Mouse (Mus musculus) forebrain, embryonic 16.5 days (tissue): ENCODE data around the gene Tnni3k. TPM values are rescaled to one million over a fixed set of nuclear protein-coding genes. Genes with fewer than 3 reads are reported as not detected.

Experiments
- ATAC-seq: fragments of 200-750 bp; cut with Nextera tagmentation; 2 replicates; pipeline ENCODE4 v1.8.0; 2017; ENCODE audit warnings: mild to moderate bottlenecking, moderate library complexity
- H3K27ac ChIP-seq: fragments of 300-500 bp; sonication (generic); 2 replicates; pipeline ENCODE4 v1.5.1; 2014; ENCODE audit warnings: low read length, control low read depth
- H3K27me3 ChIP-seq: fragments of 300-500 bp; sonication (generic); replicated peaks from 2 replicates; pipeline ENCODE4 v1.6.1; 2014; ENCODE audit warnings: low read length; ENCODE audit not compliant: control insufficient read depth, insufficient read depth
- H3K36me3 ChIP-seq: fragments of 300-500 bp; sonication (generic); 2 replicates; pipeline ENCODE4 v1.6.1; 2014; ENCODE audit not compliant: control insufficient read depth, insufficient read depth
- H3K4me1 ChIP-seq: fragments of 300-500 bp; sonication (generic); replicated peaks from 2 replicates; pipeline ENCODE4 v1.6.1; 2014; ENCODE audit warnings: low read length; ENCODE audit not compliant: control insufficient read depth, insufficient read depth
- H3K4me2 ChIP-seq: fragments of 300-500 bp; sonication (generic); 2 replicates; pipeline ENCODE4 v1.6.1; 2014; ENCODE audit warnings: mild to moderate bottlenecking, low read length, control low read depth
- H3K4me3 ChIP-seq: fragments of 300-500 bp; sonication (generic); replicated peaks from 2 replicates; pipeline ENCODE4 v1.5.1; 2014; ENCODE audit warnings: mild to moderate bottlenecking, low read length, control low read depth
- H3K9ac ChIP-seq: fragments of 300-500 bp; sonication (generic); replicated peaks from 2 replicates; pipeline ENCODE4 v1.6.1; 2014; ENCODE audit warnings: low read depth, low read length, control low read depth
- H3K9me3 ChIP-seq: fragments of 300-500 bp; sonication (generic); 2 replicates; pipeline ENCODE4 v1.6.1; 2016; ENCODE audit warnings: low read length; ENCODE audit not compliant: control insufficient read depth
- WGBS: fragments of 180-500 bp; shearing (Covaris S2); extraction: QIAGEN DNeasy Blood & Tissue Kit; methylation state at CpG from one replicate; pipeline ENCODE4 v1.1.7; 2014; 5-methylcytosine and 5-hydroxymethylcytosine counted together
- polyA plus RNA-seq: library from polyadenylated mRNA; unstranded; fragments of >200 nt; fragmentation: Nextera tagmentation; extraction: Ambion mirVana; gene quantifications from 2 replicates; pipeline ENCODE4 v1.2.1, GENCODE M21; 2015

The Tnni3k gene
- polyA plus RNA-seq, 1 experiment from 2014 or later: 0.11 TPM

- no peaks in the 10 kb centered on the region for H3K36me3 ChIP-seq
- no peaks in the 10 kb centered on the region for H3K9me3 ChIP-seq
- no peaks in the 10 kb centered on the region for H3K4me1 ChIP-seq
- WGBS: 73% methylated on average over 1 of the region's 1 CpGs
- ATAC-seq: no peak
- H3K4me3 ChIP-seq: no peak overlapping the region
- H3K4me2 ChIP-seq: no peak overlapping the region
- no peak overlapping the region for H3K27ac ChIP-seq
- H3K9ac ChIP-seq: no peak overlapping the region
- no peaks in the 10 kb centered on the region for H3K27me3 ChIP-seq
Observed at GRCm38 (mm10) chr3:155053189-155053588, 2.0 kb downstream of the Tnni3k start.

- Histone ChIP-seq H3K4me3 (no peak overlapping the region), H3K27me3 (no peaks in the 10 kb centered on the region), H3K36me3 (no peaks in the 10 kb centered on the region), H3K9ac (no peak overlapping the region), H3K4me2 (no peak overlapping the region), H3K27ac (no peak overlapping the region), H3K9me3 (no peaks in the 10 kb centered on the region), H3K4me1 (no peaks in the 10 kb centered on the region)
- no peak for ATAC-seq
Observed at GRCm38 (mm10) chr3:155052021-155052420, 3.2 kb downstream of the Tnni3k start.

GRCm38 (mm10) chr3:155039012-155039836, 16.0 kb downstream of the Tnni3k start:
- no peak overlapping the region for H3K4me2 ChIP-seq
- no peak overlapping the region for H3K27ac ChIP-seq
- no peaks in the 10 kb centered on the region for H3K4me1 ChIP-seq
- H3K9me3 ChIP-seq: no peaks in the 10 kb centered on the region
- H3K9ac ChIP-seq: no peak overlapping the region
- H3K27me3 ChIP-seq: no peaks in the 10 kb centered on the region
- H3K4me3 ChIP-seq: no peak overlapping the region
- H3K36me3 ChIP-seq: no peaks in the 10 kb centered on the region
- 7% methylated on average over 1 of the region's 1 CpGs for WGBS
- no peak for ATAC-seq

- no peaks in the 10 kb centered on the region for H3K9me3 ChIP-seq
- H3K27me3 ChIP-seq: no peaks in the 10 kb centered on the region
- WGBS: 69% methylated on average over 7 of the region's 7 CpGs
- H3K4me1 ChIP-seq: no peaks in the 10 kb centered on the region
- no peak overlapping the region for H3K4me3 ChIP-seq
- no peaks in the 10 kb centered on the region for H3K36me3 ChIP-seq
- H3K27ac ChIP-seq: no peak overlapping the region
- H3K4me2 ChIP-seq: no peak overlapping the region
- H3K9ac ChIP-seq: no peak overlapping the region
- no peak for ATAC-seq
Observed at GRCm38 (mm10) chr3:155034323-155034722, 20.9 kb downstream of the Tnni3k start.

- Histone ChIP-seq H3K4me1 (no peaks in the 10 kb centered on the region), H3K27ac (no peak overlapping the region), H3K4me3 (no peak overlapping the region), H3K4me2 (no peak overlapping the region), H3K36me3 (no peaks in the 10 kb centered on the region), H3K27me3 (no peaks in the 10 kb centered on the region), H3K9me3 (no peaks in the 10 kb centered on the region), H3K9ac (no peak overlapping the region)
- 82% methylated on average over 9 of the region's 9 CpGs for WGBS
- peak; percentile 74 for ATAC-seq
Observed at GRCm38 (mm10) chr3:155030200-155030599, 25.0 kb downstream of the Tnni3k start.

GRCm38 (mm10) chr3:155002781-155003180, 52.4 kb downstream of the Tnni3k start:
- Histone ChIP-seq H3K36me3 (no peaks in the 10 kb centered on the region), H3K9me3 (no peaks in the 10 kb centered on the region), H3K9ac (no peak overlapping the region), H3K4me2 (no peak overlapping the region), H3K4me3 (no peak overlapping the region), H3K27ac (no peak overlapping the region), H3K27me3 (no peaks in the 10 kb centered on the region), H3K4me1 (no peaks in the 10 kb centered on the region)
- WGBS: 70% methylated on average over 4 of the region's 4 CpGs
- ATAC-seq: no peak

- no peaks in the 10 kb centered on the region for H3K9me3 ChIP-seq
- H3K4me1 ChIP-seq: no peaks in the 10 kb centered on the region
- H3K9ac ChIP-seq: no peak overlapping the region
- no peaks in the 10 kb centered on the region for H3K36me3 ChIP-seq
- H3K27me3 ChIP-seq: no peaks in the 10 kb centered on the region
- H3K4me2 ChIP-seq: no peak overlapping the region
- no peak overlapping the region for H3K4me3 ChIP-seq
- no peak overlapping the region for H3K27ac ChIP-seq
- no peak for ATAC-seq
Observed at GRCm38 (mm10) chr3:155001056-155001455, 54.2 kb downstream of the Tnni3k start.

- Histone ChIP-seq H3K4me2 (no peak overlapping the region), H3K36me3 (no peaks in the 10 kb centered on the region), H3K9ac (no peak overlapping the region), H3K4me1 (no peaks in the 10 kb centered on the region), H3K9me3 (no peaks in the 10 kb centered on the region), H3K4me3 (no peak overlapping the region), H3K27ac (no peak overlapping the region), H3K27me3 (no peaks in the 10 kb centered on the region)
- no peak for ATAC-seq
Observed at GRCm38 (mm10) chr3:154992678-154993077, 62.5 kb downstream of the Tnni3k start.

GRCm38 (mm10) chr3:154979101-154979500, 76.1 kb downstream of the Tnni3k start:
- Histone ChIP-seq H3K9me3 (no peaks in the 10 kb centered on the region), H3K27me3 (no peaks in the 10 kb centered on the region), H3K9ac (no peak overlapping the region), H3K27ac (no peak overlapping the region), H3K4me3 (no peak overlapping the region), H3K4me2 (no peak overlapping the region), H3K36me3 (no peaks in the 10 kb centered on the region), H3K4me1 (no peaks in the 10 kb centered on the region)
- no peak for ATAC-seq
- WGBS: 87% methylated on average over 7 of the region's 7 CpGs

- no peak overlapping the region for H3K9ac ChIP-seq
- H3K4me2 ChIP-seq: no peak overlapping the region
- no peaks in the 10 kb centered on the region for H3K9me3 ChIP-seq
- WGBS: 69% methylated on average over 1 of the region's 1 CpGs
- no peaks in the 10 kb centered on the region for H3K36me3 ChIP-seq
- H3K4me3 ChIP-seq: no peak overlapping the region
- no peaks in the 10 kb centered on the region for H3K4me1 ChIP-seq
- H3K27me3 ChIP-seq: no peaks in the 10 kb centered on the region
- no peak overlapping the region for H3K27ac ChIP-seq
- no peak for ATAC-seq
Observed at GRCm38 (mm10) chr3:154971626-154972025, 83.6 kb downstream of the Tnni3k start.
